Mouse (Mus musculus) heart, adult 2 months (tissue): ENCODE data around the gene Paxip1.

ENCODE experiments used
- CTCF ChIP-seq: fragments of 200-600 bp; IDR thresholded peaks from 2 replicates; pipeline ENCODE4 v1.8.1; 2022; ENCODE audit warnings: antibody characterized with exemption, mild to moderate bottlenecking, moderate library complexity
- POLR2A ChIP-seq: fragments of 200-500 bp; IDR thresholded peaks from 2 replicates; pipeline ENCODE4 v1.6.1; 2011; ENCODE audit warnings: mild to moderate bottlenecking, low read depth, low read length, control low read depth; ENCODE audit not compliant: insufficient read depth

DNA sequence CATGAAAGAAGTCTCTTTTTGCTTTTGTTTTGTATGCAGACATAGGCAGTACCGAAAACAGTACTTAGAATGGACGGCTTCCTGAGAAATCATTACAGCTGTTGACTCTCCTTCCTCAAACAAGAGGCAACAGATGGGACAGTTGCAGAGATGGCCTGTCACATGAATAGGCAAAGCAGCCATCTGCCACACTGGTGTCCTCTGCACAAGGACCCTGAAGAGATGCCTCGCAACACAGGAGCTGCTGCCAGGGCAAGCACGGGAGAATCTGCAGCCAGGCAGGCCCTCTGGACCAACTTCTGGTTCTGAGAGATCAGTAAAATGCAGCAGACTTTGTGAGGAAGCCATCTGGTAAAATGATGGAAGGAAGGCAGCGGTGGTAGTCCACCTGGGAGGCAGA lies 23.5 kb downstream of the Paxip1 start:
- TF ChIP-seq POLR2A (no peak), CTCF (no peak)
